Mouse (Mus musculus): ENCODE data around the gene Pla2g3.

DNA sequence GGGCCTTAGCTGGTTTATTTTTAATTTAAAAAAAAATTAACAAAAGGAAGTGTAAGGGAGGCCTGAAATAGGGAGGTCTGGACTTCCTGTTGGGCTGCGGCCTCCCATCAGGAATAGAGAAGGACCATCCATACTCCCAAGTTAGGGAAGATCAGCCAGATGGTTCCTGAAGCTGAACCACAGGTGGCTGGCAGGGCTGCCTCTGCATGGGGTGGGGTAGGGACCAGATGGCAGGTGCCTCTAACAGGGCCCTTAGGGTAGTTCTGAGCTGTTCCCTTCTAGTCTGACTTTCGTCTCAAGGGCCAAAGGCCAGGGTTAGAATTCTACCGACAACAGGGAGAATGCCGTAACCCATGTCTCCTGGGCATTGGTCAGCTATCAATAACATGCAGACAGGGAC lies 27.6 kb downstream of the Pla2g3 start:
- TF ChIP-seq EP300 (IDR thresholded peaks at IDR 0.05; ENCODE audit: insufficient read depth, low read depth, low read length) (no peak), CTCF (IDR thresholded peaks at IDR 0.05; ENCODE audit: low read depth, low read length) (no peak)
